9 mouse cellular contexts compared by ENCODE assay signal in the genomic region with DNA sequence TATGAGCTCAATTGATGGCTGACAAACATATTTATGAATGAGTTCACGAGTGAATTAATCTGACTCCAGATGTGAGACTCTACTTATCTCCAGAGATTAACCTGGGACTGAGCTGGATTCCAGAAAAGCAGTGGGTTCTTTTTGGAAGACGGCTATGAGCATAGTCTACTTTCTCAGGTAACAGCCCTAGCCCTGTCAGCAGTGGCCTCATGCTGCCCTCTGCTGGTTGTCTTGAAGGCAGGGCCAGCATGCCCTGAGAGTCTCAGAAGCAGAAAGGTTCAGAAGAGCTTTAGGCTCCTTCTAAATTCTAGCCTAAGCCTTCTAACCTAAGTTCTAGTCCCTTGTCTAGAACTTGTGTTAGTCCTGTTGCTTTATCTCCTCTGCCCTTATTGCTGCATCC. TPM values are rescaled to one million over a fixed set of nuclear protein-coding genes. Genes with fewer than 3 reads are reported as not detected.
DNase-seq lines count a peak whose midpoint lies in the region; ATAC-seq and TF ChIP-seq lines count a peak whose summit lies in the region.
"Had no signal": no experiment of that assay in that cellular context is flagged by ENCODE, and none has a peak within 500 bp of the region (broad histone marks: within the 10 kb centered on the region; RNA-seq: fewer than 3 reads in every experiment).

No protein-coding gene starts in this region.

- H3K9me3 ChIP-seq in G1E (replicated peaks), result no peaks in the 10 kb centered on the region
- H3K9me3 ChIP-seq in intestine, embryonic 15.5 days, result no peaks in the 10 kb centered on the region
- no peaks in the 10 kb centered on the region for H3K9me3 ChIP-seq in liver, embryonic 11.5 days (ENCODE audit: control insufficient read depth, low read length)
- H3K9me3 ChIP-seq: liver, embryonic 13.5 days had no signal

- no peak overlapping the region for H3K9ac ChIP-seq in heart, adult 2 months (ENCODE audit: low read depth, low read length)
- H3K9ac ChIP-seq in intestine, embryonic 15.5 days, result no peak overlapping the region
- no peak overlapping the region for H3K9ac ChIP-seq in liver, embryonic 11.5 days (ENCODE audit: low read depth, low read length)
- H3K9ac ChIP-seq: liver, embryonic 13.5 days had no signal

- no peak overlapping the region for H3K4me2 ChIP-seq in intestine, embryonic 15.5 days (replicated peaks)
- no peak overlapping the region for H3K4me2 ChIP-seq in liver, embryonic 11.5 days
- H3K4me2 ChIP-seq: liver, embryonic 13.5 days had no signal

- no peak for TF ChIP-seq POLR2A in heart, adult 2 months (IDR thresholded peaks at IDR 0.05; ENCODE audit: insufficient read depth, low read depth, low read length)
- no peak for TF ChIP-seq POLR2A in thymus, adult 2 months (IDR thresholded peaks at IDR 0.05; ENCODE audit: control insufficient read depth, extremely low read depth, insufficient read depth, low read length, poor library complexity)

- TF ChIP-seq CTCF in heart, adult 2 months (IDR thresholded peaks at IDR 0.05), result peak; percentile 77
- TF ChIP-seq CTCF in G1E (IDR thresholded peaks at IDR 0.05; ENCODE audit: low read depth, low read length), result peak; percentile 7; the same call in 1 of the 2 replicates
- no peak for TF ChIP-seq CTCF in thymus, adult 2 months (IDR thresholded peaks at IDR 0.05; ENCODE audit: borderline replicate concordance, control insufficient read depth, extremely low read depth, insufficient read depth, low read length, poor library complexity)

- no peak overlapping the region for H3K4me3 ChIP-seq in heart, adult 2 months
- H3K4me3 ChIP-seq in G1E (ENCODE audit: low read depth, low read length), result no peak overlapping the region
- H3K4me3 ChIP-seq in intestine, embryonic 15.5 days (replicated peaks), result no peak overlapping the region
- H3K4me3 ChIP-seq in liver, embryonic 11.5 days (ENCODE audit: low read depth, low read length), result no peak overlapping the region
- no peak overlapping the region for H3K4me3 ChIP-seq in thymus, adult 2 months (ENCODE audit: control insufficient read depth, insufficient read depth, low read length)
- H3K4me3 ChIP-seq: liver, embryonic 13.5 days had no signal

- intact Hi-C loops in heart, adult 2 months (cut with DNase I), result loop anchor here (2.0 kb wide), 1 partner anchor 70 kb away; no protein-coding TSS in a partner anchor

- no peaks in the 10 kb centered on the region for H3K79me2 ChIP-seq in heart, adult 2 months (replicated peaks; ENCODE audit: control insufficient read depth, insufficient read depth, low read length)

- TF ChIP-seq EP300 in heart, adult 2 months (IDR thresholded peaks at IDR 0.05; ENCODE audit: insufficient read depth, low read depth, low read length), result 0 out of 2 replicates have a peak, but pooled peaks have one; percentile 19

- peak; percentile 14 to 24 for DNase-seq in heart, adult 2 months
- no peak for DNase-seq in heart, adult 11 months
- no peak for DNase-seq in G1E (ENCODE audit: low spot score)
- DNase-seq in c-Kit-positive CD71-positive TER-119-positive erythroid progenitor cells, embryonic 14.5 days (ENCODE audit: low spot score), result peak; percentile 3
- DNase-seq in liver, embryonic 11.5 days (ENCODE audit: low spot score), result no peak
- DNase-seq in right cerebral cortex, postnatal 14 days, result peak; percentile 28
- DNase-seq in thymus, adult 2 months, result no peak
- DNase-seq: liver, embryonic 13.5 days had no signal

- WGBS in heart, adult 2 months, result 11% methylated on average over 2 of the region's 2 CpGs
- 15% methylated on average over 2 of the region's 2 CpGs for WGBS in intestine, embryonic 15.5 days
- 22% methylated on average over 2 of the region's 2 CpGs for WGBS in liver, embryonic 11.5 days
- 21% methylated on average over 2 of the region's 2 CpGs for WGBS in thymus, adult 2 months

- H3K27me3 ChIP-seq in heart, adult 2 months (ENCODE audit: control insufficient read depth, insufficient read depth, low read length), result no peaks in the 10 kb centered on the region
- no peaks in the 10 kb centered on the region for H3K27me3 ChIP-seq in G1E (ENCODE audit: insufficient read depth, low read length)
- H3K27me3 ChIP-seq in intestine, embryonic 15.5 days (replicated peaks), result no peaks in the 10 kb centered on the region
- H3K27me3 ChIP-seq in liver, embryonic 11.5 days (replicated peaks; ENCODE audit: control insufficient read depth, insufficient read depth, low read length), result no peaks in the 10 kb centered on the region
- no peaks in the 10 kb centered on the region for H3K27me3 ChIP-seq in thymus, adult 2 months (ENCODE audit: control insufficient read depth, insufficient read depth, low read length)
- H3K27me3 ChIP-seq: liver, embryonic 13.5 days had no signal

- no peak for ATAC-seq in G1E (ENCODE audit: extremely low read depth, insufficient number of reproducible peaks, low FRiP score, poor library complexity, severe bottlenecking)
- ATAC-seq in intestine, embryonic 15.5 days, result peak; percentile 62; the same call in 1 of the 2 replicates
- ATAC-seq in liver, embryonic 11.5 days (replicated peaks; ENCODE audit: low FRiP score), result peak; percentile 50; the same call in 1 of the 2 replicates

- no peaks in the 10 kb centered on the region; the same call in 1 of the 2 replicates for H3K4me1 ChIP-seq in heart, adult 2 months (ENCODE audit: control insufficient read depth, insufficient read depth, low read length)
- H3K4me1 ChIP-seq in G1E (ENCODE audit: insufficient read depth, low read depth, low read length), result no peaks in the 10 kb centered on the region
- no peaks in the 10 kb centered on the region for H3K4me1 ChIP-seq in intestine, embryonic 15.5 days (replicated peaks)
- no peaks in the 10 kb centered on the region for H3K4me1 ChIP-seq in liver, embryonic 11.5 days (replicated peaks; ENCODE audit: control insufficient read depth, insufficient read depth, low read length)
- H3K4me1 ChIP-seq in thymus, adult 2 months (replicated peaks; ENCODE audit: control insufficient read depth, insufficient read depth, low read length), result no peaks in the 10 kb centered on the region
- H3K4me1 ChIP-seq: liver, embryonic 13.5 days had no signal

- H3K27ac ChIP-seq in heart, adult 2 months, result no peak overlapping the region
- no peak overlapping the region for H3K27ac ChIP-seq in intestine, embryonic 15.5 days
- H3K27ac ChIP-seq in liver, embryonic 11.5 days (ENCODE audit: low read depth, low read length), result no peak overlapping the region
- H3K27ac ChIP-seq in thymus, adult 2 months (ENCODE audit: control insufficient read depth, insufficient read depth, low read length), result no peak overlapping the region
- H3K27ac ChIP-seq: liver, embryonic 13.5 days had no signal

- H3K36me3 ChIP-seq in heart, adult 2 months (ENCODE audit: control insufficient read depth, insufficient read depth, low read length), result no peaks in the 10 kb centered on the region
- no peaks in the 10 kb centered on the region for H3K36me3 ChIP-seq in G1E (replicated peaks)
- no peaks in the 10 kb centered on the region for H3K36me3 ChIP-seq in intestine, embryonic 15.5 days
- H3K36me3 ChIP-seq in liver, embryonic 11.5 days (ENCODE audit: control insufficient read depth, insufficient read depth, low read length), result no peaks in the 10 kb centered on the region
- H3K36me3 ChIP-seq in thymus, adult 2 months (ENCODE audit: control insufficient read depth, insufficient read depth, low read length), result no peaks in the 10 kb centered on the region
- H3K36me3 ChIP-seq: liver, embryonic 13.5 days had no signal

RNA-seq across cellular contexts. Expression of a gene that starts 11.4 kb away (rescaled TPM):
- not detected for total RNA-seq in heart, adult 2 months (2021)
- not detected in 2 replicates for polyA plus RNA-seq in heart, adult 2 months (2012; rRNA removed)
- total RNA-seq in G1E (2014; fragmentation: Nextera tagmentation) (not detected in 2 replicates), G1E (2017) (0.60 TPM in 1 of 2 replicates, not detected in the other)
- polyA plus RNA-seq in G1E (2012), result not detected in 2 replicates
- polyA plus RNA-seq in intestine, embryonic 15.5 days (2015; fragmentation: Nextera tagmentation; extraction: Ambion mirVana), result 0.36 and 0.54 TPM in 2 replicates
- 6.7 and 8.0 TPM in 2 replicates for polyA plus RNA-seq in liver, embryonic 11.5 days (2014; fragmentation: Nextera tagmentation; extraction: Ambion mirVana)
- polyA plus RNA-seq in thymus, adult 2 months (2012; rRNA removed), result 0.15 TPM in 1 of 2 replicates, not detected in the other

RNA-seq across cellular contexts. Expression of a gene that starts 22.3 kb away (rescaled TPM):
- not detected for total RNA-seq in heart, adult 2 months (2021)
- 2.0 TPM in 1 of 2 replicates, not detected in the other for polyA plus RNA-seq in heart, adult 2 months (2012; rRNA removed)
- total RNA-seq in G1E (2014; fragmentation: Nextera tagmentation) (not detected in 2 replicates), G1E (2017) (0.06 and 0.22 TPM in 2 replicates)
- not detected in 2 replicates for polyA plus RNA-seq in G1E (2012)
- not detected in 2 replicates for polyA plus RNA-seq in intestine, embryonic 15.5 days (2015; fragmentation: Nextera tagmentation; extraction: Ambion mirVana)
- polyA plus RNA-seq in liver, embryonic 11.5 days (2014; fragmentation: Nextera tagmentation; extraction: Ambion mirVana), result 0.08 TPM in 1 of 2 replicates, not detected in the other
- 0.64 and 0.71 TPM in 2 replicates for polyA plus RNA-seq in thymus, adult 2 months (2012; rRNA removed)

RNA-seq across cellular contexts. Expression of a gene that starts 31.1 kb away (rescaled TPM):
- total RNA-seq in heart, adult 2 months (2021), result not detected
- polyA plus RNA-seq in heart, adult 2 months (2012; rRNA removed), result 3.6 TPM in 1 of 2 replicates, not detected in the other
- not detected in 2 replicates for total RNA-seq in G1E (2014; fragmentation: Nextera tagmentation)
- total RNA-seq in G1E (2017), result 0.22 TPM in 1 of 2 replicates, not detected in the other
- polyA plus RNA-seq in G1E (2012), result not detected in 2 replicates
- 0.06 TPM in 1 of 2 replicates, not detected in the other for polyA plus RNA-seq in intestine, embryonic 15.5 days (2015; fragmentation: Nextera tagmentation; extraction: Ambion mirVana)
- polyA plus RNA-seq in liver, embryonic 11.5 days (2014; fragmentation: Nextera tagmentation; extraction: Ambion mirVana), result not detected in 2 replicates
- polyA plus RNA-seq in thymus, adult 2 months (2012; rRNA removed), result 0.84 and 1.4 TPM in 2 replicates

RNA-seq across cellular contexts. Expression of a gene that starts 57.8 kb away (rescaled TPM):
- total RNA-seq in heart, adult 2 months (2021), result not detected
- polyA plus RNA-seq in heart, adult 2 months (2012; rRNA removed), result 0.21 and 0.82 TPM in 2 replicates
- total RNA-seq in G1E (2014; fragmentation: Nextera tagmentation) (not detected in 2 replicates), G1E (2017) (0.06 and 0.11 TPM in 2 replicates)
- polyA plus RNA-seq in G1E (2012), result not detected in 2 replicates
- polyA plus RNA-seq in intestine, embryonic 15.5 days (2015; fragmentation: Nextera tagmentation; extraction: Ambion mirVana), result 3.5 and 6.7 TPM in 2 replicates
- 0.05 and 0.19 TPM in 2 replicates for polyA plus RNA-seq in liver, embryonic 11.5 days (2014; fragmentation: Nextera tagmentation; extraction: Ambion mirVana)
- 0.57 and 2.6 TPM in 2 replicates for polyA plus RNA-seq in thymus, adult 2 months (2012; rRNA removed)

Comparison
In these comparisons a context has a peak if more than half of its experiments do, and no peak if none do; other contexts are left out.
1. DNase-seq: peak in heart, adult 2 months (2 of 2), c-Kit-positive CD71-positive TER-119-positive erythroid progenitor cells, embryonic 14.5 days (single experiment) and right cerebral cortex, postnatal 14 days (single experiment); none in heart, adult 11 months (single experiment), G1E (single experiment), liver, embryonic 11.5 days (single experiment) and thymus, adult 2 months (single experiment).